Mouse (Mus musculus): ENCODE data around the gene BC025920.

GRCm38 (mm10) chr10:81643449-81644055 is 37.5 kb downstream of the BC025920 start:
- TF ChIP-seq CTCF (IDR thresholded peaks at IDR 0.05; ENCODE audit: extremely low read depth, insufficient read depth, low read length) (no peak), POLR2A (IDR thresholded peaks at IDR 0.05; ENCODE audit: extremely low read depth, insufficient read depth, low read length) (peak; percentile 73)

Measured in cortical plate, adult 2 months (tissue).